Mouse (Mus musculus) left cerebral cortex, postnatal 14 days (tissue): ENCODE data around the gene Rnf130. TPM values are rescaled to one million over a fixed set of nuclear protein-coding genes. Genes with fewer than 3 reads are reported as not detected.

Experiments used
- microRNA-seq, 2 experiments: library from miRNA; unstranded; fragments of <30 nt; microRNA quantifications; one replicate each; pipeline ENCODE4 v1.2.0; 2022
- total RNA-seq, 2 experiments: library from RNA; stranded (reverse); gene quantifications; 2 replicates each; pipeline ENCODE4 v1.2.3; 2021

The Rnf130 gene
- total RNA-seq, 2 experiments from 2014 or later, result 95.7 to 106 TPM

Small RNAs within 50 kb of the gene (microRNA-seq; reads per million reads assigned to microRNA genes)
- 137 to 162 reads per million in 2 experiments for gene Mir340

Other genes starting within 250 kb of the Rnf130 start
- 1 to 10 TPM; 7.9 to 9.3 TPM for gene Gfpt2, start 231.2 kb upstream of the Rnf130 start, total RNA-seq
- gene Mapk9, start 178.6 kb upstream of the Rnf130 start, total RNA-seq, result 100 to 1,000 TPM; 205 to 219 TPM
- 10 to 100 TPM; 27.0 to 32.1 TPM for gene Rasgef1c, start 123.5 kb upstream of the Rnf130 start, total RNA-seq
- gene Tbc1d9b, start 106.0 kb downstream of the Rnf130 start, total RNA-seq, result 100 to 1,000 TPM in 1 of 2 experiments, 10 to 100 TPM in 1; 90.3 to 103 TPM
- gene Mrnip, start 149.1 kb downstream of the Rnf130 start, total RNA-seq, result 10 to 100 TPM; 15.1 to 18.1 TPM
- 100 to 1,000 TPM; 394 to 430 TPM for gene Sqstm1, start 185.5 kb downstream of the Rnf130 start, total RNA-seq
- gene Mgat4b, start 185.5 kb downstream of the Rnf130 start, total RNA-seq, result 100 to 1,000 TPM in 1 of 2 experiments, 10 to 100 TPM in 1; 97.3 to 100 TPM
- gene Ltc4s, start 213.3 kb downstream of the Rnf130 start, total RNA-seq, result 10 to 100 TPM; 11.4 to 11.6 TPM